In genomic region chr4:141962811-141963685, GRCm38 (mm10) we compare ENCODE assay signal across 9 mouse cellular contexts. TPM values are rescaled to one million over a fixed set of nuclear protein-coding genes. Genes with fewer than 3 reads are reported as not detected.
DNase-seq lines count a peak whose midpoint lies in the region; ATAC-seq and TF ChIP-seq lines count a peak whose summit lies in the region.
"Had no signal": no experiment of that assay in that cellular context is flagged by ENCODE, and none has a peak within 500 bp of the region (broad histone marks: within the 10 kb centered on the region; RNA-seq: fewer than 3 reads in every experiment).

No protein-coding gene starts in this region.

- H3K27me3 ChIP-seq in Patski = no peaks in the 10 kb centered on the region
- H3K27me3 ChIP-seq in limb, embryonic 14.5 days (ENCODE audit: control insufficient read depth, insufficient read depth, low read length) = no peaks in the 10 kb centered on the region

- H3K9me3 ChIP-seq in limb, embryonic 14.5 days (ENCODE audit: control insufficient read depth, low read length) = peaks cover 7% of the 10 kb centered on the region

- no peak overlapping the region for H3K4me3 ChIP-seq in limb, embryonic 14.5 days (replicated peaks; ENCODE audit: low read length)
- H3K4me3 ChIP-seq: erythroblast, embryonic 14.5 days had no signal

- in situ Hi-C loops in Patski (cut with MboI; ENCODE audit: low pct_unique_long_range_greater_than_20kb) = no loop called here

- H3K4me2 ChIP-seq in limb, embryonic 14.5 days (replicated peaks; ENCODE audit: low read depth, low read length, severe bottlenecking) = peak overlapping the region; percentile 17; the same call in 1 of the 2 replicates

- peaks cover 6% of the 10 kb centered on the region; the same call in 1 of the 2 replicates for H3K4me1 ChIP-seq in limb, embryonic 14.5 days (ENCODE audit: control insufficient read depth, insufficient read depth, low read length)

- no peak overlapping the region for H3K27ac ChIP-seq in limb, embryonic 14.5 days (replicated peaks; ENCODE audit: low read depth, low read length)

- H3K9ac ChIP-seq in limb, embryonic 14.5 days (ENCODE audit: low read depth, low read length, severe bottlenecking) = no peak overlapping the region

- WGBS in limb, embryonic 14.5 days = 10% methylated on average over 23 of the region's 23 CpGs

- DNase-seq in layer of hippocampus, adult 9-11 months = peak; percentile 13
- no peak for DNase-seq in layer of hippocampus, postnatal 14 days (ENCODE audit: low spot score in 2 of 2)
- DNase-seq in Patski (ENCODE audit: low read depth, low spot score) = no peak
- DNase-seq in embryo, embryonic 11.5 days (ENCODE audit: low read depth, low spot score) = peak; percentile 43
- DNase-seq in heart, postnatal 4 days = peak; percentile 79
- no peak for DNase-seq in limb, embryonic 14.5 days (ENCODE audit: low spot score)
- DNase-seq in neural tube, embryonic 10.5 days (ENCODE audit: extremely low spot score, low spot score) = peak; percentile 82

- no peak for ATAC-seq in Patski
- no peak for ATAC-seq in limb, embryonic 14.5 days (ENCODE audit: low FRiP score, low read depth)
- ATAC-seq in monocyte, adult 5-6 weeks (replicated peaks; ENCODE audit: insufficient number of reproducible peaks, low FRiP score, low TSS enrichment, poor library complexity, severe bottlenecking) = no peak

- POLR2A ChIA-PET in Patski (lab: Charles Lee) = interaction anchor here (0.6 kb wide), 2 partner anchors 20 to 335 kb away, joined by 3 to 4 read pairs; no protein-coding TSS in a partner anchor

- no peaks in the 10 kb centered on the region for H3K36me3 ChIP-seq in limb, embryonic 14.5 days (ENCODE audit: control insufficient read depth, insufficient read depth, low read length)

- TF ChIP-seq POLR2A in limb, embryonic 14.5 days (IDR thresholded peaks at IDR 0.05; ENCODE audit: borderline replicate concordance, extremely low read depth, insufficient read depth, insufficient read length) = no peak

- peak; percentile 24 for TF ChIP-seq CTCF in Patski (IDR thresholded peaks at IDR 0.05)

- CTCF ChIA-PET in Patski (lab: Charles Lee) = interaction anchor here (0.6 to 2.8 kb wide), 3 partner anchors 10 to 1246 kb away, joined by 3 to 20 read pairs (median 3); no protein-coding TSS in a partner anchor

RNA-seq across cellular contexts. Expression of gene Fhad1, which starts 51.8 kb away (rescaled TPM):
- 1 to 10 TPM; 3.9 to 5.1 TPM for total RNA-seq in layer of hippocampus, postnatal 14 days (2021)
- polyA plus RNA-seq in Patski (2021) = 0.41 TPM
- 1 to 10 TPM; 1.2 to 1.4 TPM for total RNA-seq in heart, postnatal 4 days (2021)
- polyA plus RNA-seq in limb, embryonic 14.5 days (2012; rRNA removed) = 1.8 and 2.7 TPM in 2 replicates
- 2.8 and 3.1 TPM in 2 replicates for polyA plus RNA-seq in limb, embryonic 14.5 days (2014; fragmentation: Nextera tagmentation; extraction: Ambion mirVana)
- total RNA-seq in monocyte, adult 5-6 weeks (2017) = 0.32 to 4.4 TPM (median 0.38 TPM) in 3 replicates
- polyA plus RNA-seq: erythroblast, embryonic 14.5 days had no signal

Comparison
In these comparisons a context has a peak if more than half of its experiments do, and no peak if none do; other contexts are left out.
1. DNase-seq: peak in layer of hippocampus, adult 9-11 months (single experiment), embryo, embryonic 11.5 days (single experiment), heart, postnatal 4 days (single experiment) and neural tube, embryonic 10.5 days (single experiment); none in layer of hippocampus, postnatal 14 days (0 of 2), Patski (single experiment) and limb, embryonic 14.5 days (single experiment).